Mouse (Mus musculus) ES-E14 (cell line): ENCODE measurements at regions not wholly inside any gene's neighbourhood (a gene's known extent, or its start where the extent isn't known, plus 50 kb on each side); places are given as distances from the start of the nearest gene placed in this dataset.

Source experiments
- DNase-seq: peaks from one replicate; pipeline ENCODE4 v3.0.0-alpha.2; 2013; ENCODE audit warnings: low read depth, low spot score
- H3K27ac ChIP-seq: 2 replicates; pipeline ENCODE4 v1.5.1; 2012; ENCODE audit warnings: low read depth, mild to moderate bottlenecking, low read length, moderate library complexity, mixed read lengths; ENCODE audit not compliant: poor library complexity, insufficient read depth, severe bottlenecking
- H3K36me3 ChIP-seq: 2 replicates; pipeline ENCODE4 v1.6.1; 2012; ENCODE audit warnings: mild to moderate bottlenecking, low read length, moderate library complexity, mixed read lengths; ENCODE audit not compliant: control insufficient read depth, poor library complexity, insufficient read depth, severe bottlenecking
- H3K4me1 ChIP-seq, 2 experiments: fragments of 150-350 bp in 1 of 2; sonication (generic) in 1 of 2; 2 replicates each; pipeline ENCODE4 v1.6.1; 2012; ENCODE audit warnings: low read length in 2 of 2, mild to moderate bottlenecking in 1 of 2, mixed read lengths in 1 of 2; ENCODE audit not compliant: control insufficient read depth in 2 of 2, insufficient read depth in 2 of 2, poor library complexity in 1 of 2
- H3K4me3 ChIP-seq, 2 experiments: fragments of 150-350 bp in 1 of 2; sonication (generic) in 1 of 2; 2 replicates each; pipeline ENCODE4 v1.5.1; 2012; ENCODE audit warnings: low read length in 2 of 2, low read depth in 1 of 2, mild to moderate bottlenecking in 1 of 2, mixed read lengths in 1 of 2; ENCODE audit not compliant: insufficient read depth in 1 of 2, poor library complexity in 1 of 2, severe bottlenecking in 1 of 2
- H3K9ac ChIP-seq: 2 replicates; pipeline ENCODE4 v1.6.1; 2012; ENCODE audit warnings: low read depth, mild to moderate bottlenecking, low read length, mixed read lengths; ENCODE audit not compliant: poor library complexity, insufficient read depth, severe bottlenecking
- H3K9me3 ChIP-seq: fragments of 150-350 bp; sonication (generic); 2 replicates; pipeline ENCODE4 v1.6.1; 2012; ENCODE audit warnings: low read depth, mild to moderate bottlenecking, low read length; ENCODE audit not compliant: control insufficient read depth, insufficient read depth
- CHD2 ChIP-seq: IDR thresholded peaks from 2 replicates; pipeline ENCODE4 v1.6.1; 2014; ENCODE audit warnings: mild to moderate bottlenecking, low read depth, low read length, inconsistent platforms
- HCFC1 ChIP-seq: IDR thresholded peaks from 2 replicates; pipeline ENCODE4 v1.6.1; 2012; ENCODE audit warnings: low read length, inconsistent platforms, borderline replicate concordance; ENCODE audit not compliant: insufficient read depth
- MAFK ChIP-seq: IDR thresholded peaks from 2 replicates; pipeline ENCODE4 v1.6.1; 2014; ENCODE audit warnings: mild to moderate bottlenecking, low read depth, low read length, inconsistent platforms; ENCODE audit not compliant: insufficient read depth
- ZC3H11A ChIP-seq: IDR thresholded peaks from 2 replicates; pipeline ENCODE4 v1.6.1; 2012; ENCODE audit warnings: low read depth, mild to moderate bottlenecking, inconsistent platforms, low read length, borderline replicate concordance
- ZNF384 ChIP-seq: IDR thresholded peaks from 2 replicates; pipeline ENCODE4 v1.6.1; 2012; ENCODE audit warnings: low read depth, low read length, inconsistent platforms
- in situ Hi-C, 2 experiments: fragments of 600-800 bp; cut with MboI; formaldehyde crosslinking; loops; one replicate each; pipeline ENCODE4 v1.15.1; 2025; ENCODE audit warnings: low sequenced_read_pairs in 2 of 2, inconsistent platforms in 1 of 2; ENCODE audit not compliant: unreplicated experiment in 2 of 2

- TF ChIP-seq ZNF384 (no peak), HCFC1 (no peak), MAFK (no peak), ZC3H11A (no peak), CHD2 (no peak)
Measured at GRCm38 (mm10) chr7:76164191-76164590, 65.5 kb upstream of the Agbl1 start.

GRCm38 (mm10) chr7:76164735-76165630, 64.7 kb upstream of the Agbl1 start:
- Histone ChIP-seq H3K9me3 (no peaks in the 10 kb centered on the region), H3K27ac (no peak overlapping the region), H3K4me1 (no peaks in the 10 kb centered on the region), H3K9ac (no peak overlapping the region), H3K36me3 (no peaks in the 10 kb centered on the region), H3K4me3 (no peak overlapping the region)
- in situ Hi-C loops, result no loop called here
- TF ChIP-seq CHD2, result no peak
- no peak for DNase-seq

More at GRCm38 (mm10) chr7:76164191-76164590, 65.5 kb upstream of the Agbl1 start:
- Histone ChIP-seq H3K9me3 (no peaks in the 10 kb centered on the region), H3K36me3 (no peaks in the 10 kb centered on the region), H3K4me3 (no peak overlapping the region), H3K4me1 (no peaks in the 10 kb centered on the region), H3K9ac (no peak overlapping the region), H3K27ac (no peak overlapping the region)
- in situ Hi-C loops, result no loop called here
- no peak for DNase-seq

GRCm38 (mm10) chr7:76170481-76170880, 59.2 kb upstream of the Agbl1 start:
- Histone ChIP-seq H3K36me3 (no peaks in the 10 kb centered on the region), H3K27ac (no peak overlapping the region), H3K9me3 (no peaks in the 10 kb centered on the region), H3K4me1 (no peaks in the 10 kb centered on the region), H3K9ac (no peak overlapping the region), H3K4me3 (no peak overlapping the region)
- in situ Hi-C loops, result no loop called here
- no peak for TF ChIP-seq HCFC1
- no peak for TF ChIP-seq ZNF384
- TF ChIP-seq CHD2, result no peak
- no peak for TF ChIP-seq MAFK
- TF ChIP-seq ZC3H11A, result no peak
- DNase-seq, result no peak

GRCm38 (mm10) chr7:76176235-76176634, 53.5 kb upstream of the Agbl1 start:
- no peak for DNase-seq
- no peaks in the 10 kb centered on the region for H3K9me3 ChIP-seq
- H3K27ac ChIP-seq, result no peak overlapping the region
- H3K4me3 ChIP-seq, result no peak overlapping the region
- TF ChIP-seq ZNF384 (no peak), ZC3H11A (no peak), MAFK (no peak), HCFC1 (no peak), CHD2 (no peak)
- H3K9ac ChIP-seq, result no peak overlapping the region
- in situ Hi-C loops, result no loop called here
- no peaks in the 10 kb centered on the region for H3K4me1 ChIP-seq
- no peaks in the 10 kb centered on the region for H3K36me3 ChIP-seq
